Mouse (Mus musculus) frontal cortex, adult (tissue): ENCODE results near the gene Plcb4.
A peak's percentile ranks its signal among the peaks of the same experiment; 100 is the strongest.

ENCODE experiments used
- ATAC-seq: cut with Nextera tagmentation; 2 replicates; pipeline ENCODE4 v1.9.2; 2017; ENCODE audit warnings: mild to moderate bottlenecking, moderate library complexity, mixed read lengths; ENCODE audit not compliant: low TSS enrichment

Gene Plcb4

GRCm38 (mm10) chr2:135759499-135760095 lies 100.8 kb downstream of the Plcb4 start:
- ATAC-seq: no peak

GRCm38 (mm10) chr2:135761226-135761802 lies 102.5 kb downstream of the Plcb4 start:
- no peak for ATAC-seq

- no peak for ATAC-seq
Observed at GRCm38 (mm10) chr2:135764706-135765105, 105.9 kb downstream of the Plcb4 start.

GRCm38 (mm10) chr2:135766471-135767063 lies 107.8 kb downstream of the Plcb4 start:
- ATAC-seq: no peak

- no peak for ATAC-seq
Observed at GRCm38 (mm10) chr2:135767535-135767934, 108.7 kb downstream of the Plcb4 start.

GRCm38 (mm10) chr2:135769701-135770100 lies 110.9 kb downstream of the Plcb4 start:
- ATAC-seq: no peak

- ATAC-seq: 0 out of 2 replicates have a peak, but pooled peaks have one; percentile 8
Observed at GRCm38 (mm10) chr2:135770226-135770625, 111.4 kb downstream of the Plcb4 start.

GRCm38 (mm10) chr2:135773194-135773972 lies 114.6 kb downstream of the Plcb4 start:
- peak; percentile 82 for ATAC-seq

GRCm38 (mm10) chr2:135775026-135775425 lies 116.2 kb downstream of the Plcb4 start:
- no peak for ATAC-seq

GRCm38 (mm10) chr2:135776131-135776775 lies 117.4 kb downstream of the Plcb4 start:
- no peak for ATAC-seq

- no peak for ATAC-seq
Observed at GRCm38 (mm10) chr2:135781391-135781790, 122.6 kb downstream of the Plcb4 start.

GRCm38 (mm10) chr2:135787415-135787814 lies 128.6 kb downstream of the Plcb4 start:
- no peak for ATAC-seq

- no peak for ATAC-seq
Observed at GRCm38 (mm10) chr2:135792907-135793306, 134.1 kb downstream of the Plcb4 start.

- no peak for ATAC-seq
Observed at GRCm38 (mm10) chr2:135796684-135797083, 137.9 kb downstream of the Plcb4 start.

- ATAC-seq: peak; percentile 63
Observed at GRCm38 (mm10) chr2:135797677-135798546, 139.1 kb downstream of the Plcb4 start.

GRCm38 (mm10) chr2:135799149-135799770 lies 140.4 kb downstream of the Plcb4 start:
- ATAC-seq: no peak

- ATAC-seq: no peak
Observed at GRCm38 (mm10) chr2:135800385-135800784, 141.6 kb downstream of the Plcb4 start.

- ATAC-seq: peak; percentile 56
Observed at GRCm38 (mm10) chr2:135802878-135803450, 144.2 kb downstream of the Plcb4 start.

- ATAC-seq: peak; percentile 60
Observed at GRCm38 (mm10) chr2:135805748-135806685, 147.2 kb downstream of the Plcb4 start.
